Mouse (Mus musculus): Measurements from ENCODE around the gene Kcnj12. TPM values are rescaled to one million over a fixed set of nuclear protein-coding genes. Genes with fewer than 3 reads are reported as not detected.

Kcnj12 gene
- polyA plus RNA-seq, 1 experiment from 2014 or later = 0.17 TPM

DNA sequence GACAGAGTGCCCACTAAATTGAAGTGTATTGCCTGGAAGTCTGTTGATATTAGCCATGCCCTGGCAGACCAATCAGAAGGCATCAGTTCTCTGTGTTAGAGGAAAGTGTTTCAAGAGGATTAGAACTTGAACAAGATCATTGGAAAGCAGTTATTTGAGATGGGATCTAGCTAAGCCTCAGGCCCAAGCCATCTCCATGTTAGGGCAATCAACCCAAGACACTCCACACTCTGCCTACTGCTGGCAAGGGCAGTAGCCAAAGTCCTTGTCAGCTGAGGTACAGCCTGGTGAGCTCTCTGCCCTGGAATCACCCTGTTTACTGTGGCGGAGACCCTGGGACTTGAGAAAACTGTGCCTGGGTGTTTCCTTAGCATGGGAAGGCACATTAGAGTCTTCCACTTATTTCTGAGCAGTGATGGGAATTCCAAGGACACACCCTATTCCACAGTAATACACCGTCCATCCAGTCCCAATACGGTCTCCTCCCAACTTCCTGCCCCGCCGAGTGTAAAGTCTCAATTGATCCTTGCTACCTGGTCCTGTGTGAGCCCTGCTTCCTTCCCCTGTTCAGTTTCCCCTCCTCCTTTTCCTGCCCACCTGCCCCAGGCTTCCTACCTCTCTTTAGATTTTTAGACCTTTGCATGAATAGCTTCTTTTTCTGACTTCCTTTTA, 52.4 kb downstream of the Kcnj12 start:
- Histone ChIP-seq H3K27me3 (ENCODE audit: insufficient read depth, low read length) (no peaks in the 10 kb centered on the region), H3K9me3 (replicated peaks; ENCODE audit: low read length) (no peaks in the 10 kb centered on the region), H3K4me3 (replicated peaks; ENCODE audit: low read depth, low read length) (no peak overlapping the region), H3K4me1 (replicated peaks; ENCODE audit: insufficient read depth, low read length) (no peaks in the 10 kb centered on the region), H3K4me2 (ENCODE audit: low read length) (no peak overlapping the region), H3K36me3 (ENCODE audit: insufficient read depth, low read length) (no peaks in the 10 kb centered on the region), H3K9ac (ENCODE audit: low read depth, low read length) (no peak overlapping the region), H3K27ac (no peak overlapping the region)
- DNase-seq (ENCODE audit: low spot score) (no peak), ATAC-seq (replicated peaks; ENCODE audit: low FRiP score, low read depth) (no peak)
- TF ChIP-seq CTCF (IDR thresholded peaks at IDR 0.05; ENCODE audit: low read depth) = no peak
- 75% methylated on average over 5 of the region's 5 CpGs for WGBS

DNA sequence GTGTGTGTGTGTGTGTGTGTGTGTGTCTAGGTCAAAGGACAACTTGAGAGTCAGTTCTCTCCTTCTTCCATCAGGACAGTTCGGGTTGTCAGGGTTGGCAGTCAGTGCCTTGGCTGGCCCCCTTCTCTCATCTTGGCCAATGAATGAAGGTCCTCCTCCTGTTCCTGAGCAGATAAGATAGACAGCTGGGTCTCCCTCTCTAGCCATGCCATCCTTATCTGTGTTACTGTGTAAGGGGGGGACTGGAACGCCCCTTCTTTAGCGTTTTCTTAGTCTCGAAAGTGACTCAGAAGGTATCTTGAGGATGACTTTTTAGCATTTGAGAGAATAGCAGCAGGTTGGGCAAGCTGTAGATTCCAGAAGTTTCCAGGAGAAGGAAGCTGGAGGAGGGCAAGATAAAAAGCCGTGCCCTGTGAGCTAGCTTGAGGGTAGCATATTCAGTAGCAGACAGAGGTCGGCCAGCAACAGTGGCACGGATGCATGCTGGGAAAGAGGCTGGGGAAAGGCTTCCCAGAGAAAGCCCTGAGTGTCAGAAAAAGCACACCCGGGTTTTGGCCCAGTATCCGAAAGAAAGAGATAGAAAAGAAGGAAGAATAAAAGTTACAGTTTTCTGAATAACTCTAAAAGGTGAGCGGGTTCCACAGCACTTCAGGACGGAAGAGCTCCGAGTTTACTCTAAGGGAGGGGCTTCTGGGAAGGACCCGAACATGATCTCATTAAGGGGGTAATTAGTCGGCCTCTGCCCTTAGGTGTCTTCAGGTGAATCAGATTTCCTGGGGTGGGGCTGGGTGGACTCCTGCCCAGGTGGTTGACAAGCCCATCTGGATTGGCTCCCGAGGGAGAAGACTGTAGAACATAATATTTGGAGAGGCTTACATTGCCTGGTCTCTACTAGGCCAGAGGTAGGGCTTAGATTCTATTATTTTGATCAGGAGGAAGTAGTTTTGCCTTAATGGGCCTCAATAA, 53.3 kb downstream of the Kcnj12 start:
- ATAC-seq (replicated peaks; ENCODE audit: low FRiP score, low read depth) (no peak), DNase-seq (ENCODE audit: low spot score) (no peak)
- H3K4me1 ChIP-seq (replicated peaks; ENCODE audit: insufficient read depth, low read length) = no peaks in the 10 kb centered on the region
- H3K9ac ChIP-seq (ENCODE audit: low read depth, low read length) = no peak overlapping the region
- H3K9me3 ChIP-seq (replicated peaks; ENCODE audit: low read length) = no peaks in the 10 kb centered on the region
- no peak overlapping the region for H3K4me2 ChIP-seq (ENCODE audit: low read length)
- TF ChIP-seq CTCF (IDR thresholded peaks at IDR 0.05; ENCODE audit: low read depth) = no peak
- H3K27ac ChIP-seq = no peak overlapping the region
- 75% methylated on average over 15 of the region's 15 CpGs for WGBS
- H3K36me3 ChIP-seq (ENCODE audit: insufficient read depth, low read length) = no peaks in the 10 kb centered on the region
- H3K27me3 ChIP-seq (ENCODE audit: insufficient read depth, low read length) = no peaks in the 10 kb centered on the region
- H3K4me3 ChIP-seq (replicated peaks; ENCODE audit: low read depth, low read length) = no peak overlapping the region

DNA sequence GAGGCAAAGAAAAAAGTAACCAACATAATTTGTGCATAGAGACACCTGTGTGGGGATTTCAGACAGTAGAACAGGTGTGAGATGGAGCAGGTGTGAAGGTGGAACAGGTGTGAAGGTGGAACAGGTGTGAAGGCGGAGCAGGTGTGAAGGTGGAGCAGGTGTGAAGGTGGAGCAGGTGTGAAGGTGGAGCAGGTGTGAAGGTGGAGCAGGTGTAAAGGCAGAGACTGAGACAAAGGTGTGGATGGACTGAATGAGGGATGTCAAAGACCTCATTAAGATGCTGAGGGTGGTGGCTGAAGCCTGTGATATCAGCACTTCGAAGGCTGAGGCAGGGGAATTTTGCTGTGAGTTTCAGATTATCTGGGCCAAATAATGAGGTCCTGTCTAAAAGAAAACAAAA, 59.3 kb downstream of the Kcnj12 start:
- TF ChIP-seq CTCF (IDR thresholded peaks at IDR 0.05; ENCODE audit: low read depth) = no peak
- H3K9ac ChIP-seq (ENCODE audit: low read depth, low read length) = no peak overlapping the region
- H3K27me3 ChIP-seq (ENCODE audit: insufficient read depth, low read length) = no peaks in the 10 kb centered on the region
- WGBS = 78% methylated on average over 2 of the region's 2 CpGs
- DNase-seq (ENCODE audit: low spot score) (no peak), ATAC-seq (replicated peaks; ENCODE audit: low FRiP score, low read depth) (no peak)
- no peaks in the 10 kb centered on the region for H3K9me3 ChIP-seq (replicated peaks; ENCODE audit: low read length)
- H3K4me2 ChIP-seq (ENCODE audit: low read length) = no peak overlapping the region
- no peak overlapping the region for H3K4me3 ChIP-seq (replicated peaks; ENCODE audit: low read depth, low read length)
- H3K4me1 ChIP-seq (replicated peaks; ENCODE audit: insufficient read depth, low read length) = no peaks in the 10 kb centered on the region
- H3K36me3 ChIP-seq (ENCODE audit: insufficient read depth, low read length) = no peaks in the 10 kb centered on the region
- no peak overlapping the region for H3K27ac ChIP-seq

DNA sequence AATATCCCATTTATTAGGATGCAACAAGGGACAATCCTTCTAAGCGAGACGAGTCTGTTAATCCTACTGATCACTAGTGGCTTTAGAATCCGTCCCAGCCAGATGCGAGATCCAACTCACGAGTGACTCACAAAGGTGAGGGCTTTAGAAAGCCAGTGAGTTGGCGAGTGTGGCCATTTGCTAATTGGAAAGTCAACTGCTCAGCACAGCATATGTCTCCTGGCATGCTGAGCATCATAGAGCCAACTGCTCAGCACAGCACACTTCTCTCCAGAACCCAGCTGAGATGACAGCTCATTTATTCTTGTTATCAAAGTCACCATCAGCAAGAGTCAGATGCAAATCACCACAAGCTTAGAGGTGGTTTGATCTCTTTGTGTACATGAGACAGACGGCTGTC, 67.8 kb downstream of the Kcnj12 start:
- Histone ChIP-seq H3K4me2 (ENCODE audit: low read length) (no peak overlapping the region), H3K4me3 (replicated peaks; ENCODE audit: low read depth, low read length) (no peak overlapping the region), H3K27me3 (ENCODE audit: insufficient read depth, low read length) (no peaks in the 10 kb centered on the region), H3K9ac (ENCODE audit: low read depth, low read length) (no peak overlapping the region), H3K9me3 (replicated peaks; ENCODE audit: low read length) (no peaks in the 10 kb centered on the region), H3K4me1 (replicated peaks; ENCODE audit: insufficient read depth, low read length) (no peaks in the 10 kb centered on the region), H3K27ac (no peak overlapping the region), H3K36me3 (ENCODE audit: insufficient read depth, low read length) (no peaks in the 10 kb centered on the region)
- ATAC-seq (replicated peaks; ENCODE audit: low FRiP score, low read depth) (no peak), DNase-seq (ENCODE audit: low spot score) (no peak)
- WGBS = 80% methylated on average over 7 of the region's 7 CpGs
- no peak for TF ChIP-seq CTCF (IDR thresholded peaks at IDR 0.05; ENCODE audit: low read depth)

DNA sequence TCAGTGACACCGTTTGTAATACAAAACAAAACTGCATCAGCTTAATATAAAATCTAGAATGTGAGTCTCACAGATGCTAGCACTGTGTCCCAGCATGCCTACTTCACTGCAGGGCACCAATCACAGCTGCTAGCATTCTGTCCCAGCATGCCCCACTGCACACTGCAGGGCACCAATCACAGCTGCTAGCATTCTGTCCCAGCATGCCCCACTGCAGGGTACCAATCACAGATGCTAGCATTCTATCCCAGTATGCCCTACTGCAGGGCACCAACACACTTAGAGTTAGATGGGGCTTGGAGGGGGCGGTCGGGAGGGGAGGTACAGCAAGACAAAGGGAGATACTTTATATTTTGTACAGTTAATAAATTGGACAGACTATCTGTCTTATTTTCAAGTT, 68.8 kb downstream of the Kcnj12 start:
- no peaks in the 10 kb centered on the region for H3K36me3 ChIP-seq (ENCODE audit: insufficient read depth, low read length)
- no peaks in the 10 kb centered on the region for H3K27me3 ChIP-seq (ENCODE audit: insufficient read depth, low read length)
- no peak for TF ChIP-seq CTCF (IDR thresholded peaks at IDR 0.05; ENCODE audit: low read depth)
- DNase-seq (ENCODE audit: low spot score) = no peak
- H3K4me3 ChIP-seq (replicated peaks; ENCODE audit: low read depth, low read length) = no peak overlapping the region
- no peaks in the 10 kb centered on the region for H3K4me1 ChIP-seq (replicated peaks; ENCODE audit: insufficient read depth, low read length)
- ATAC-seq (replicated peaks; ENCODE audit: low FRiP score, low read depth) = no peak
- no peak overlapping the region for H3K4me2 ChIP-seq (ENCODE audit: low read length)
- no peaks in the 10 kb centered on the region for H3K9me3 ChIP-seq (replicated peaks; ENCODE audit: low read length)
- H3K27ac ChIP-seq = no peak overlapping the region
- H3K9ac ChIP-seq (ENCODE audit: low read depth, low read length) = no peak overlapping the region
- WGBS = 62% methylated on average over 3 of the region's 3 CpGs

DNA sequence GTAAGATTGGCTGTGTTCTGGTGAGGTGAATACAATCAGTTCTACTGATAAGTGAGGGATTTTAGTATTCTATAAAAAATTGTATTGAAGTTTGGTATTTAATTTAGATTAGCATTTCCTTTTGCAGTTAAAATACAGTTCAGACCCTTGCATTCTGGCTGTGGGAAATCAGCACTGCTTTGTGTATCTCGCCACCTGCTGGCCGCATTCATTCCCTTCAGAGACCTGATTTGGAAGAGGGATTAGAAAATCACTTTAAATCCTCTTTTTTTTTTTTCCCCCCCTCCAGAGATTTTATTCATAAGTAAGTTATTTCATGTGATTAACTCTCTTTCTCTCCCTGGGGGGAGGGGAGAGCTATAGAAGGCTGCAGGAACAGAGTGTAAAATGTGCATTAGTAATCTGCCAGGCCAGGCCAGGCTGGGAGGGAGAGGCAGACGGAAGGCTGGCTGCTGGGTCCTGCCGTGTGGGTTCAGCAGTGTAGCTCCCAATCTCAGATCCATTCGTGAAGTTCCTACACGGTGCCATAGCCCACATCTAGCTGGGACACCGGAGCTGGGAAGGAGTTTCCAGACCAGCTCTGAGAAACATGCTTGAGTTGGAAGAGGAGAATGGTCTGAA, 69.4 kb downstream of the Kcnj12 start:
- Histone ChIP-seq H3K4me2 (ENCODE audit: low read length) (no peak overlapping the region), H3K9me3 (replicated peaks; ENCODE audit: low read length) (no peaks in the 10 kb centered on the region), H3K4me3 (replicated peaks; ENCODE audit: low read depth, low read length) (no peak overlapping the region), H3K4me1 (replicated peaks; ENCODE audit: insufficient read depth, low read length) (no peaks in the 10 kb centered on the region), H3K27me3 (ENCODE audit: insufficient read depth, low read length) (no peaks in the 10 kb centered on the region), H3K9ac (ENCODE audit: low read depth, low read length) (no peak overlapping the region), H3K27ac (no peak overlapping the region), H3K36me3 (ENCODE audit: insufficient read depth, low read length) (no peaks in the 10 kb centered on the region)
- DNase-seq (ENCODE audit: low spot score) = peak; percentile 89
- ATAC-seq (replicated peaks; ENCODE audit: low FRiP score, low read depth) = no peak
- peak; percentile 94 for TF ChIP-seq CTCF (IDR thresholded peaks at IDR 0.05; ENCODE audit: low read depth)
- WGBS = 22% methylated on average over 7 of the region's 7 CpGs

Measured in kidney, postnatal 0 days (tissue).